Mouse (Mus musculus) heart, embryonic 10.5 days (tissue): ENCODE measurements around the gene Rhobtb1. TPM values are rescaled to one million over a fixed set of nuclear protein-coding genes. Genes with fewer than 3 reads are reported as not detected.

ENCODE experiments used
- DNase-seq: peaks from one replicate; pipeline ENCODE4 v3.0.0-alpha.2; 2017; ENCODE audit warnings: low spot score
- H3K27ac ChIP-seq: fragments of 300-500 bp; sonication (generic); 2 replicates; pipeline ENCODE4 v1.5.1; 2016; ENCODE audit warnings: mild to moderate bottlenecking
- H3K27me3 ChIP-seq: fragments of 300-500 bp; sonication (generic); 2 replicates; pipeline ENCODE4 v1.6.1; 2016; ENCODE audit warnings: mild to moderate bottlenecking; ENCODE audit not compliant: poor library complexity, insufficient read depth, severe bottlenecking
- H3K36me3 ChIP-seq: fragments of 300-500 bp; sonication (generic); 2 replicates; pipeline ENCODE4 v1.6.1; 2016; ENCODE audit warnings: mild to moderate bottlenecking, moderate library complexity
- H3K4me1 ChIP-seq: fragments of 300-500 bp; sonication (generic); 2 replicates; pipeline ENCODE4 v1.6.1; 2016; ENCODE audit warnings: mild to moderate bottlenecking
- H3K4me3 ChIP-seq: fragments of 300-500 bp; sonication (generic); 2 replicates; pipeline ENCODE4 v1.5.1; 2016; ENCODE audit warnings: mild to moderate bottlenecking, moderate library complexity
- H3K9me3 ChIP-seq: fragments of 300-500 bp; sonication (generic); 2 replicates; pipeline ENCODE4 v1.6.1; 2016; ENCODE audit warnings: mild to moderate bottlenecking, moderate library complexity
- WGBS: fragments of 180-500 bp; shearing (Covaris S2); methylation state at CpG from one replicate; pipeline ENCODE4 v1.1.7; 2016; 5-methylcytosine and 5-hydroxymethylcytosine counted together
- polyA plus RNA-seq: library from polyadenylated mRNA; unstranded; fragments of >200 nt; fragmentation: Nextera tagmentation; extraction: Ambion mirVana; gene quantifications from 2 replicates; pipeline ENCODE4 v1.2.1, GENCODE M21; 2016

Rhobtb1 gene
- polyA plus RNA-seq, 1 experiment from 2014 or later: 26.6 TPM

GRCm38 (mm10) chr10:69207481-69207880 lies 56.2 kb downstream of the Rhobtb1 start:
- Histone ChIP-seq H3K36me3 (peaks cover 9% of the 10 kb centered on the region; the same call in 1 of the 2 replicates), H3K27me3 (no peaks in the 10 kb centered on the region), H3K4me3 (no peak overlapping the region), H3K4me1 (peaks cover 17% of the 10 kb centered on the region), H3K9me3 (no peaks in the 10 kb centered on the region), H3K27ac (no peak overlapping the region)
- peak; percentile 58 for DNase-seq
- WGBS: 77% methylated on average over 7 of the region's 7 CpGs

GRCm38 (mm10) chr10:69207981-69208630 lies 56.9 kb downstream of the Rhobtb1 start:
- peaks cover 9% of the 10 kb centered on the region; the same call in 1 of the 2 replicates for H3K36me3 ChIP-seq
- H3K4me1 ChIP-seq: peaks cover 17% of the 10 kb centered on the region
- no peak overlapping the region for H3K4me3 ChIP-seq
- DNase-seq: peak; percentile 61
- H3K27ac ChIP-seq: no peak overlapping the region
- no peaks in the 10 kb centered on the region for H3K9me3 ChIP-seq
- 86% methylated on average over 15 of the region's 15 CpGs for WGBS
- H3K27me3 ChIP-seq: no peaks in the 10 kb centered on the region

DNA sequence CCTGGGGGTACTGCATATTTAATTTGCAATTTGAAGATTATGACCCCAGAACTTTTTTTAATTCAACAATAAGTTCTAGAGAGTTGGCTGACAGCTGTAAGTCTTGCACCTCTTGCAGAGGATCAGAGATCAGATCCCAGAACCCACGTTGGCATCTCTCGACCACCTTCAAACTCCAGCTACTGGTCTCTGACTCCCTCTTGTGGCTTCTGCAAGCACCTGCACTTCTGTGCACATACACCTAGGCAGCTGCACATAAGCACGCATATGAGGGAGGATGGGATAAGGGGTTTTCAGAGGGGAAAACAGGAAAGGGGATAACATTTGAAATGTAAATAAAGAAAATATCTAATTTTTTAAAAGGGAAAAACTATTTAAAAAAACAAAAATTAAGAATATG lies 57.5 kb downstream of the Rhobtb1 start:
- no peak overlapping the region for H3K4me3 ChIP-seq
- no peaks in the 10 kb centered on the region for H3K9me3 ChIP-seq
- WGBS: 91% methylated on average over 3 of the region's 3 CpGs
- peaks cover 19% of the 10 kb centered on the region for H3K4me1 ChIP-seq
- peaks cover 9% of the 10 kb centered on the region; the same call in 1 of the 2 replicates for H3K36me3 ChIP-seq
- peak; percentile 27 for DNase-seq
- no peaks in the 10 kb centered on the region for H3K27me3 ChIP-seq
- no peak overlapping the region for H3K27ac ChIP-seq

DNA sequence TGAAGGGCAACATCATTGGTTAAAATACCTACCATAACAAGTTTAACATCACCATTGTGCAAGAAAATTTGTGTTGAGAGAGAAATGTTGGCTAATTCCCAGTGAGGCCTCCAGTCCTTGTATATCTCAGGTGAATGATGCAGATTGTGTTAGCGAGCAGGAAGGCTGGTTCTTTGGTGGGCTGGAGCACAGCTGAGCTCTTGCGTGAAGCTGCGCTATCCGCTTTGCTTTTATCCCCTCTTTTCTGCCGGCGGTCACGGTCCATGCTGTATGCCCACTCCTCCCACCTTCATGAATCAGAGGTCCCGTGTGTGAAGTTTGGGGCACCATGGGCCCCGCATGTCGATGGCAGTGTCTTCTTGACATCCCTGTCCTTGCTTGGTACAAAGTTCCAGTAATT lies 58.8 kb downstream of the Rhobtb1 start:
- H3K4me1 ChIP-seq: peaks cover 22% of the 10 kb centered on the region
- peak; percentile 53 for DNase-seq
- no peak overlapping the region for H3K4me3 ChIP-seq
- H3K36me3 ChIP-seq: peaks cover 9% of the 10 kb centered on the region; the same call in 1 of the 2 replicates
- H3K27ac ChIP-seq: no peak overlapping the region
- 93% methylated on average over 10 of the region's 10 CpGs for WGBS
- H3K27me3 ChIP-seq: no peaks in the 10 kb centered on the region
- no peaks in the 10 kb centered on the region for H3K9me3 ChIP-seq

GRCm38 (mm10) chr10:69210659-69211058 lies 59.4 kb downstream of the Rhobtb1 start:
- no peak overlapping the region for H3K4me3 ChIP-seq
- peaks cover 17% of the 10 kb centered on the region for H3K4me1 ChIP-seq
- peaks cover 9% of the 10 kb centered on the region; the same call in 1 of the 2 replicates for H3K36me3 ChIP-seq
- no peaks in the 10 kb centered on the region for H3K9me3 ChIP-seq
- H3K27me3 ChIP-seq: no peaks in the 10 kb centered on the region
- peak; percentile 42 for DNase-seq
- no peak overlapping the region for H3K27ac ChIP-seq
- 83% methylated on average over 5 of the region's 5 CpGs for WGBS

DNA sequence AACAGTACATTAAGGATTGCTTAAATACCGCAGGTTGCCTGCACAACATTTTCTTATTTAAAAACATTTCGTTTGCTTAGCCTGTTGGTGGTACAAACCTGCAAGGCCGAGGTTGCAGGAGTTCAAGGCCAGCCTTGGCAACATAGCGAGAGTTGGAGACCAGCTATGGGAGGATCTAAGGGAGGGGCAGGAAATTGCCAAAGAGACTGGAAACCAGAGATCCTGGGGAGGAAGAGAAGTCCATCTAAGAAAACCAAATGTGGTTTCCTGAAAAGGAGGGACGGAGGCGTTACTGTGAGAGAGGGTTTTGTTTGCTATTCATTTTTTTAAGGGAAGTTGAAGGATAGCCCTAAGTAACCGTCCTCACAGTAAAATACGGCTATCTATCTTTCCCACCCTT lies 60.3 kb downstream of the Rhobtb1 start:
- DNase-seq: peak; percentile 43
- 50% methylated on average over 8 of the region's 8 CpGs for WGBS

GRCm38 (mm10) chr10:69211976-69212375 lies 60.7 kb downstream of the Rhobtb1 start:
- H3K4me1 ChIP-seq: peaks cover 17% of the 10 kb centered on the region
- WGBS: 4% methylated on average over 14 of the region's 14 CpGs
- no peaks in the 10 kb centered on the region for H3K9me3 ChIP-seq
- H3K27me3 ChIP-seq: no peaks in the 10 kb centered on the region
- peak overlapping the region; percentile 99 for H3K27ac ChIP-seq
- peaks cover 21% of the 10 kb centered on the region for H3K36me3 ChIP-seq
- H3K4me3 ChIP-seq: peak overlapping the region; percentile 91
- no peak for DNase-seq

More for the DNA sequence above, 60.3 kb downstream of the Rhobtb1 start:
- Histone ChIP-seq H3K27me3 (no peaks in the 10 kb centered on the region), H3K36me3 (peaks cover 17% of the 10 kb centered on the region), H3K4me3 (peak overlapping the region; percentile 91), H3K4me1 (peaks cover 17% of the 10 kb centered on the region), H3K27ac (peak overlapping the region; percentile 99), H3K9me3 (no peaks in the 10 kb centered on the region)

DNA sequence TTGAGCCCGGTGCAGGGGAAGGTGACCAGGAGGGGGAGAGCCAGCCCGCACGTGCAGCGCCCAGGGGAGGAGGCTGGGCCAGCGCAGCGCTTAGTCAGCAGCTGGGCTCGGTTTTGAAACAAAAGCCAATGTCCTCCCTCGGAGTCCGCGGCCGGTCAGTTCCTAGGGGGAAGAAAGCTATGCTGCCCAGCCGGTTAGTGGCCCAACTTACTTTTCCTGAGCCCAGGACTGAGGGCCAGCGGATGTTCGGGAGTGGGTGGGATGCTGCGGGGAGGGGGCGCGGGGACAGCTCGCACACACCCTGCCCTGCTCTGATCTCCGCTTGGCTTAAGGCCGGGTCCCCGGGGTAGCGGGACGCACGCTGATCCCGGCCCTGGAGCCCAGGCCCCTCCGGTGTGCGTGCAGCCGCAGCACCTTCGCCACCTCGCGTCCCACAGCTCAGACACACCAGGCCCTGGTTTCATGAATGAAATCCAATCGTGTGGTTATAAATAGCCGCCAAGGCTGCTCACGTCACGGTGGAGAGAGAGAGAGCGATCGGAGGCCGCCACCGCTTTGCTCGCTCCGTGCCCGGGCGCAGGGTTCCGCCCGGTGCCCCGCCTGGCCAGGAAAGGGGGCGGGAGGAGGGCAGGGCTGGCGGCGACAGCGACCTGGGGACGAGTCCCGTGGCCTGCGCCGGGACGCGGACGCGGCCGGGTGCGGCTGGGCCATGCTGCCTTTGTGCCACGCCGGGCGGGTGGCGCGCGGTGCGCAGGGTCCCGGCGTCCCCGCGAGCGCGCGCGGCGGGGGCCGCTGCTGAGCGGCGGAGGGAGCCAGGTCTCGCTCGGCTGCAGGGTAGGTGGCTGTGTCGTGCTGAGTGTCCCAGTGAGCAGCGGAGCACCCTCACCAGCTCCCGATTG lies 61.6 kb downstream of the Rhobtb1 start, which contains the start of gene A930033H14Rik:
Gene A930033H14Rik, minus strand, starts transcription at position 557 of the 899 bp plus-strand sequence.
- H3K9me3 ChIP-seq: no peaks in the 10 kb centered on the region
- under 1% methylated on average over 83 of the region's 84 CpGs for WGBS

DNA sequence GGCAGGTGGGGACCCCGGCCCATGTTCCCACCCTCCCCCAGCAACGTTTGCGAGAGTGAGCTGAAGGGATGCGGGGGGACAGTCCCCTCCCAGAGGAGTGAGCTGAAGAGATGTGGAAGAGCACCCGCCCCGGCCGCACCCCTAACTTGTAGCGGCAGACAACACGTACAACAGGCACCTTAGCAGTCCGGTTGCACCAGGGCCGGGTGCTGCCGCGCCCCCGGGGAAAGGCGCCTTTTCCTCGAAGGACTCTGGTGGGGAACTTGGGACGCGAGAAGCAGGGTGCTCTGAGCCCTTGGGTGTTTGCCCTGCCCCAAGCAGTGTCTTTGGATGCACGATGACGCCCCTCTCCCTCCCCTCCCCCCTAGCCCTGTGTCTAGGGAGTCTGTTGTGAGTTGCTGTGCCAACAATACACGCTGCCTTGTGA lies 62.2 kb downstream of the Rhobtb1 start:
- peak overlapping the region; percentile 91 for H3K4me3 ChIP-seq
- peak overlapping the region; percentile 99 for H3K27ac ChIP-seq
- H3K27me3 ChIP-seq: no peaks in the 10 kb centered on the region
- DNase-seq: peak; percentile 80
- under 1% methylated on average over 21 of the region's 21 CpGs for WGBS
- H3K9me3 ChIP-seq: no peaks in the 10 kb centered on the region
- H3K36me3 ChIP-seq: peaks cover 28% of the 10 kb centered on the region
- peaks cover 21% of the 10 kb centered on the region for H3K4me1 ChIP-seq

More for the DNA sequence above, 61.6 kb downstream of the Rhobtb1 start, which contains the start of gene A930033H14Rik:
- H3K27ac ChIP-seq: peak within 1 kb of the TSS; percentile 99
- DNase-seq: peak; percentile 90
- peak within 1 kb of the TSS; percentile 91 for H3K4me3 ChIP-seq
- H3K4me1 ChIP-seq: peaks cover 17% of the 10 kb centered on the region
- H3K36me3 ChIP-seq: peaks cover 28% of the 10 kb centered on the region
- H3K27me3 ChIP-seq: no peaks in the 10 kb centered on the region

GRCm38 (mm10) chr10:69213986-69214385 lies 62.8 kb downstream of the Rhobtb1 start:
- peak overlapping the region; percentile 99 for H3K27ac ChIP-seq
- H3K4me3 ChIP-seq: peak overlapping the region; percentile 91
- DNase-seq: peak; percentile 71
- no peaks in the 10 kb centered on the region for H3K27me3 ChIP-seq
- WGBS: 21% methylated on average over 5 of the region's 5 CpGs
- H3K4me1 ChIP-seq: peaks cover 27% of the 10 kb centered on the region
- H3K9me3 ChIP-seq: no peaks in the 10 kb centered on the region
- H3K36me3 ChIP-seq: peaks cover 28% of the 10 kb centered on the region

DNA sequence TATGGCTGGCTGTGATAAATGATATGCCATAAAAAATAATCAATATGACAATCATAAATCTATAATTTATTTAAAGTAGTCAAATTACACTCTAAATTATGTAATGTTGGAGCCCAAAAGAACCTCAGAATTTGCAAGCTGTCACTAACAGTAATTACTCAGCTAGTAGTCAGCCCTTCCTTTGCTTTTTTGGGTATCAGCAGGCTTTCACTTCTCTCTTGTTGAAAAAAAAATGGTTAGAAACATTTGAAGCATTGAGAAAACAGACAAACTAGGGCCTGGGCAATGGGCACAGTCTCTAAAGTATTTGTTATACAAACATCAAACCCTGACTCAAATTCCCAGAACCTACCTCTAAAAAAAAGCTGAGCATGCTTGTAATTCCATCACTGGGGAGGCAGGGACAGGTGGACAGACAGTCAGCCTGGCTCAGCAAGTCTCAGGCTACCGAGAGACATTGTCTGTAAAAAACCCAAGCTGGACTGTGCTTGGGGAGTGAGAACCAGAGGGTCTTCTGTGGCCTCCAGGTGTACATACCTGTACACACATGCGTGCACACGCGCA lies 66.0 kb downstream of the Rhobtb1 start:
- no peaks in the 10 kb centered on the region for H3K9me3 ChIP-seq
- H3K4me3 ChIP-seq: no peak overlapping the region
- peaks cover 36% of the 10 kb centered on the region for H3K36me3 ChIP-seq
- H3K27me3 ChIP-seq: no peaks in the 10 kb centered on the region
- WGBS: 89% methylated on average over 4 of the region's 4 CpGs
- H3K27ac ChIP-seq: no peak overlapping the region
- H3K4me1 ChIP-seq: peaks cover 45% of the 10 kb centered on the region
- DNase-seq: no peak

DNA sequence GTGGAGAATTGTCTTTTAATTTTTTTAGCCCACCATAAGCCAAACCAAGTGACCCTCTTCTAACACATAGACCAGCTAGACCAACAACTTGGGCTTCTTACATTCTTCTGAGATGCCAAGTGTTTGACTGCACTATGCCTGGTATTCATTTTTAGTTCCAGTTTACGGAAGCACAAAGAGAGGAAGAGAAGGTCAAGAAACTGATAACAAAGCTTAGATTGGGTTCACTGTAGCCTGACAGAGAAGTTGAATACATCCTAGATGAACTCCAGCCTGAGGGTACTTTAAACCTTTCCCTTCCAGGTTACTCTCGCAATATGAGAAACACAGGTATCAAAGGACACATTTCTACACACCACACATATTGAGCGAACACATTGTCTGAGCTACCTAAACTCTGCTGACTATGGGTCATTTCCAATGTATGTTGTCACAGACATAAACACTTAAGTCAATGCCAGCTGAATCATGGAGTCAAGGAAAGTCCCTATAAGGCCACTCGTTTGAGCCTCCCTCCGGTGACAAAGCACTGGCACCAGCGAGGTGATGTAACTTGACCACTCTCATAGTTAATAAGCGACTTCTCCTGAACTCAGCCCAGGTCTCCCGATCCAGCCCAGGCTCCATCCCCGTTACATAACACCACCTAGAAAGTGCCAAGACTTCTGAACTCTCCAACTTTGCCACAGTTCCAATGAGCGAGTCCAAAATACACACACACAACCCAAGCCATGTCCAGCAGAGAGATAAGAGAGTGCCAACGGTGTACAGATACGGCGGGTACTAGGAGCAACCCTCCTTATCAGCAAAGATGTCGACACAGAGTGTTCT lies 67.4 kb downstream of the Rhobtb1 start:
- 55% methylated on average over 14 of the region's 14 CpGs for whole genome bisulfite sequencing
- no peak for DNase-seq
- Histone ChIP-seq H3K27me3 (no peaks in the 10 kb centered on the region), H3K4me1 (peaks cover 45% of the 10 kb centered on the region), H3K27ac (no peak overlapping the region), H3K36me3 (peaks cover 36% of the 10 kb centered on the region), H3K9me3 (no peaks in the 10 kb centered on the region), H3K4me3 (no peak overlapping the region)
